Mouse (Mus musculus) 416B (cell line): Measurements from ENCODE around the gene Sec14l1.

Source experiments
- DNase-seq: peaks from one replicate; pipeline ENCODE4 v3.0.0; 2011; ENCODE audit warnings: low read depth

The Sec14l1 gene

DNA sequence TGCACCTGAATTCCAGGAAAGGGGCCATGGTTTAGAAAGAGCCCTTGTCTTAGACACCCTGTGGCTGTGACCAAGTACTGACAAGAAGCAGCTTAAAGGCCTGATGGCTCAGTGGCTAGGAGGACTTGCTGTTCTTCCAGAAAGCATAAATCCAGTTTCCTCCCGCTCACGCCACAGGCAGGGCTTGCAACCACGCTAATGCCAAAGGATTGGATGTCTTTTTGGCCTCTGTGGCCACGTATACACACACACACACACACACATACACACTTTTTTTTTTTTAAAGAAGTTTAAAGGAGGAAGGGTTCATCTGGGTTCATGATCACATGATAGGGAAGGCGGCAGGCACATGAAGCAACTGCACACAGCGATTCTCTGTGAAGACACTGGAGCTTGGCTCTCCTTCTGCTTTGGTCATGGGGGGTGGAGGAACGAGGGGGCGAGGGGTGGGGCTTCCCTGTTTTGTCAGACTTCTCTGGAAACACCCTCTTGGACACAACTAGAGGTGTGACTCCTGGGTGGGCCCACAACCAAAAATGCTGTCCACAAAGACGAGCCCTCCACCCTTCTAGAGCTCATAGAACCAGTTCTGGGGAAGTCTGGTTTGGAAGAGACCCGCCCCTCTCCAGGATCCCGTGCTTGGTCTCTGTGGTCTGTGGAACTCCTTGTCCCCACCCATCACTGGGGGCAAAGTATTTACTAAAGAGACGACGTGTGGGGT, 26.5 kb upstream of the Sec14l1 start:
- DNase-seq: no peak

DNA sequence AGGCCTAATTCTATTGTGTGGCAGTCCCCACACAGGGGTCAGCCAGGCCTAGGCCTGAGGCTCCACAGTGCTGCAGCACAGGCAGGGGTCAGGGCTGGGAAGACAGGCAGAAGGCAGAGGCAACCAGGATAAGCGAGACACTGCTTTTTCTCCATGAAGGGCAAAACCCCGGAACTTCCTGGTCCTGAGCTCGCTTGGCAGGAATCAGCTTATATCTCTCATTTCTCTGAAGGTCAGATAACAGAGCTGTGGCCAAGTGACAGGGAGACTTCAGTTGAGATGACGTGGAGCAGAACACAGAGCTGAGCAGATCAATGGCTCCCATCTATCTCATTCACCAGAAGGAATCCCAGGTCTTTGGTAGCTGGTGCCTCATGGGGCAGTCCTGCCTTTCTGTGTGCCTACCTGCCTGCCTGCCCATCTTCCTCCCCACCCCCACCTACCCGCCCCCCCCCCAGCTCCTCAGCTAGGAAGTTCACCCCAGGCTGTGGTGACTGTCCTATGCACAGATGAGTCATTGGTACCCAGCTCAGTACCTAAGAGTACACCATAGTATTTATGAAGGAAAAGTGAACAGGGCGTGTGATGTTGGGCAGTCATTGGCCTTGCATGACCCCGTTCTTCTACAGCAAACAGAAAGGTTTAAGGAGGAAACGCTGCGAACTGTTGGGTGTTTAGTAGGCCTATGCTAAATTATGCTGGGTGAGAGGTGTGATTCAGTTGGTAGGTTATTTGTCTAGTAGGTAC, 25.1 kb upstream of the Sec14l1 start:
- DNase-seq: no peak

DNA sequence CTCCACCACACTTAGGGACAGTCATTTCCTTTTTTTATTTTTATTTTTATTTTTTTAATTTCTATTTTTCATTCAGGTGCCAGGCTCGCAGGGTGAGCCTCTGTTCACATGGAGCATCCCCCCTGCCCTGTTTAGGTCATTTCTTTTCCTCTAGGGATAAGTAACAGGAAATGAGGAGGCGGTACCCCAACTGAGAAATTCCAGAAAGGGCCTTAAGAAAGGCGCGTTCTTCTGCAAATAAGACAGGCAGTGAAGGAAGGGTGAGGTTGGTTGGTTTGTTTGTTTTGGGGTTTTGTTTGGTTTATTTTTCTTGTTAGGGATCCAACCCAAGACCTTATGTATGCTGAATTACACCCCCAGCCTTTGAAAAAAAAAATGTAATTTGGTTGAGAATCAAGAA, 23.6 kb upstream of the Sec14l1 start:
- DNase-seq: no peak

DNA sequence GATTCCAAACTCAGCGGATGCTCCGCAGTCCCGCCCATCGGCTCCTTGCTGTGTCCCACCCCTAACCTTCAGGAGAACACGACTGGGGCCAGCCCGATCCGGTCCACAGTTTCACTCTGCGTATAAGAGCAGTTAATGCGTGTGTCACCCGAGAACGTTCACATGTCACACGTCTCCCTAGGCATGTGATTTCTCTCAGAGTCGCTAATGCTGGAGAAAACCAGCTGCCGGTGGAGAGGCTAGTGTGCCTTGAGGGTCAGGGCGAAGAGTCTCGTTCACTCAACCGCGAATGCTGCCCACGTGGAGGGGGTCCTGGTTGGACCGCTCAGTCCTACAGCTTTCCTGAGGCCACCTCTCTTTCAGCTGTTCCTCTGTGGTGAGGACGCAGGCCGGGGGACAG, 23.1 kb upstream of the Sec14l1 start:
- DNase-seq: no peak

DNA sequence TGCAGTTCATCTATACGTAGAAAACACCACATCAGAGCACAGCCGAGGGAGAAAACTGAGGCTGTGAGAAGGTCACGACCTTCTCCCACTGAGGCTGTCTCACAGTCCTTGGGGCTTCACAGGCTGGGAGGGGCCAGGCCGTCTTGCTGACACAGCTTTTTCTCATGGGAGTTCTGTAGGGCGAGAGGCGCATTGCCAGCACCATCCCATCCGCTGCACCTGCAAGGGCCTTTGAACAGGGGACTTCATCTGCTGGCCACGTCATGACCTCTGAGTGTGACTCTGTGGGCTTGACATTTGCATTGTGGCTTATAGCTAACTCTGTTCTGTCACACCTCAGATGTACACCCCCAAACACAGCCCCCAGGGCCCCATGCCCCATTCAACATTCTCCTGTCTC, 22.3 kb upstream of the Sec14l1 start:
- DNase-seq: no peak

DNA sequence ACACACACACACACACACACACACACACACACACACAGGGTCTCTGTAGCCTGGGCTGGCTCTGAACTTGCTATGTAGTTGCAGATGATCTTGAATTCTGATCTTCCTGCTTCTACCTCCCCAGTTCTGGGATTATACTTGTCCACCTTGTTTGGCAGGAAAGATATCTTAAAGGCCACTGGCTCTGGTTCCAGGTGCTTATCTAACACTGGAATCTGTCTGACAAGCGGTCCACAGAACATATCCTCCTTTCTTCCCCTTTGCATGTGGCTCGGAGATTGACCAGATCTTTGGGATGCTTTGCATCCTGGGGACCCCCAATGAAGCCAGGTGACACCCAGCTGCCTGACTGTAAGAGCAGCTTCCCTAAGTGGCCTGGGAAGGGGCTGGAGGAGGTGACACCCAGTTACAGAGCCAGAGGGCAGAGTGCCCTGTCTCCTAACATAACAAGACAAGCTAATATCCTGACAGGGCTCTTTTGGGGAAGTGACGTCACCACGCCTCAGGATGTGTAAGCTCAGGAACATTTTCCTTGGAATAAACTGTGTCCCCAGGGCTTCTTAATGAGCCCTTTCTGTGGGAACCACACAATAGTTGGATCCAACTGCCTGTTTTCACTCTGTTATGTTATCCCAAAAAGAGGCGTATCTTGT, 20.9 kb upstream of the Sec14l1 start:
- DNase-seq: no peak

DNA sequence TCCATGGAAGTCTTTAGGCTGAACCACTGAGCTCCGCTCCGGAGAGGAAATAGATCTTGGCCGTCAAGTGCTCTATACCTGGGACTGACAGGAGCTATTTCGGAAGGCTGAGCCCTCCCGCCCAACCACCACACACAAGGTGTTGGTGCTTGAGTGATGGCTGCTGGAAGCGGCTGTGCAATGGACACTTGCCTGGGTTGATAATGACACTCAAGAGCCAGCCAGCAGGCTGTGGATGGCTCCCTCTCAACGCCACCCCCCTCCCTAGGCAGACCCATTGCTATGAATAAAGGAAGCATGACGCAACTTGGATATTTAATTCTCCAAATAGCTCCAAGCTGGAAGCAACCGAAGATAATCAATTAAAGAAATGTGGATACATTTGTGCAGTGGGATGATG, 20.3 kb upstream of the Sec14l1 start:
- no peak for DNase-seq

DNA sequence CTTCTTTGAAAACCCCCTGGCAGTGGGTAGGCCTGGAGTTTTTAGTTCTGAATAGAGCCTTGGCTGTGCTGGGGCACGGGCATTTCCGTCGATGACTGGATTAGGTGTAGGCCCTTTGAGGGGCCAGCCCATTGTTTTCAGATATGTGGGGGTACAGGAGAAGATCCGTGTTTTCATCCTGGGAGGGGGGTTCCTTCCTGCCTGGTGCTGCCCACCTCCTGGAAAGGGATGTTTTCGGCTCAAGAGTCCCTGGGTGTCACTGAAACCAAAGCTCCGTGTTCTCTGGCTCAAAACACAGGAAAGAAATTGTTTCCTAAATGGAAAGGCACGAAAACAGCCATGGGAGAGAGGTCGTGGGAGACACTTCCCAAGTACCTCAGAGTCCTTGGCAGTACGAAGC, 17.9 kb upstream of the Sec14l1 start:
- DNase-seq: no peak

DNA sequence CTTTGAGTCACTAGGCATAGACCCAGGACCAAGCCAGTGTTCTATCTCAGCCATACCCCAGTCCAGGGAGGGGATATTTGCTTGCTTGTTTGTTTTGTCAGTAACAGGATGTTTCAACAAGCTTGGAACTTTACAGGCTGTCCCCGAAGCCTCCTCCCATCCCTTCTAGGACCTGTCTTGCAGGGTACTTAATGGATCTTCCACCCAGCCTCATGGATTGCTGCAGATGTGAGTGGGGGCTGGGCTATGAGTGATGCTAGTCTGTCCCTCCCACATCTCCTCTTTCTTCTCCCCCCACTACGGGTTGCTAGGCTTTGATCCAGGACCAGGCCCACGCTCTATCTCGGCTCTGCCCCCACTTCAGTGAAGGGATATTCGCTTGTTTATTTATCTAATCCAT, 16.8 kb upstream of the Sec14l1 start:
- DNase-seq: no peak

DNA sequence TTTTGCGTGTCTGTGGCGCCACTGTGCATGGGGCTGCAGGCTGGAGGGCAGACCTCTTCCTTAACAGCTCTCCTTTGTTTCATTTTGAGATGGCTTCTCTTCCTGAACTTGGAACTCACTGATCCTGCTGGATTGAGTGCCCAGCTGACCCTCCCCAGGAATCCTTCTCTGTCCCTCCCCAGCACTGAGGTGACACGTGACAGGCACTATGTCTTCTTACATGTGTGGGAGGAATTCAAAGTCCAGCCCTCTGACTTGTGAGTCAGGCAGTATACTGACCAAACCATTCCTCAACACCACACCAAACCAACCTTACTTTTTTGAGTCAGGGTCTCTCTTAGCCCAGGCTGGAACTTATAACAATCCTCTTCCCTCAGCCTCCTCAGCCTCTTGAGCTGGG, 16.2 kb upstream of the Sec14l1 start:
- DNase-seq: no peak

DNA sequence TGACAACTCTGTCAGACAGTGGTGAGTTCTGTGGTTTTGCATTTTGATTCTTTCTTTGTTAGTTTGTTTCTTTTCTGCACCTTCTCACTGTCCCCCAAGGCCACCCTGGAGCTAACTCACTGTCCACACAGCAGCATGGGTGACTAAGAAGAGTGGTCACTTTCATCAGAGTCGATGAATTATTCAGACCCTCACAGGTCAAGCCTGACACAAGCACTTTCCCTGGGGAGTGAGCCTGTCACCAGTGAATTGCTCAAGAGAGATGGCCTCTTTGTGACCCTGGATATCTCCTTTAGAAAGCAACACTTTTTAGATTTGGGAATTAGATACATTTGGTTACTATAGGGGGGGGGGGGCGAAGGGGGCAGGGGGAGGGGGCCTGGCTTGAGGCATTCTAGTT, 15.6 kb upstream of the Sec14l1 start:
- no peak for DNase-seq

DNA sequence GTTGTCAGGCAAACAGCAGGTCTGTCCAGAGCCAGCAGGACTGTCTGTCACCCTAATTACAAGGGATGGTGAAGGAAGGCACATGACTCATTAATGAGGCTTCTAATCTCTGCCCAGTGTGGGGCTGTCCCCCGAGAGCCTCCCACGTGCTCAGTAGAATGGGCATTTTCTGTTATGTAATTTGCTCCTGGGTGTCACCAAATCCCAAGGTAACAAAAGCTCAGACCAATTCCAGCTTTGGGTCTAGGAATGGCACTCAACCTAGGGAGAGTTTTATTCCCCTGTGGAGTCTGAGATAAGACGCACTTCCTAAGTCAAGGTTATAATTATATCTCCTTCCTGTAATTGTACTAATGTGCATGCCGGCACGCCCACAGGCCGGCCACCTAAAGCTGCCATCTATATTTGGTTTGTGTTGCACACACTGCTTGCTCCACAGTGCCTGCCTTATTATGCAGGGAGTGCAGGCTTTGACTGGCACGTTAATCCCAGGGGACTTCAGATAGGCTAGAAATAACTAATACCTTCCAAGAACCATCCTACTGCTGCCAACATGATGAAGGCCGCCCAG, 13.5 kb upstream of the Sec14l1 start:
- no peak for DNase-seq

DNA sequence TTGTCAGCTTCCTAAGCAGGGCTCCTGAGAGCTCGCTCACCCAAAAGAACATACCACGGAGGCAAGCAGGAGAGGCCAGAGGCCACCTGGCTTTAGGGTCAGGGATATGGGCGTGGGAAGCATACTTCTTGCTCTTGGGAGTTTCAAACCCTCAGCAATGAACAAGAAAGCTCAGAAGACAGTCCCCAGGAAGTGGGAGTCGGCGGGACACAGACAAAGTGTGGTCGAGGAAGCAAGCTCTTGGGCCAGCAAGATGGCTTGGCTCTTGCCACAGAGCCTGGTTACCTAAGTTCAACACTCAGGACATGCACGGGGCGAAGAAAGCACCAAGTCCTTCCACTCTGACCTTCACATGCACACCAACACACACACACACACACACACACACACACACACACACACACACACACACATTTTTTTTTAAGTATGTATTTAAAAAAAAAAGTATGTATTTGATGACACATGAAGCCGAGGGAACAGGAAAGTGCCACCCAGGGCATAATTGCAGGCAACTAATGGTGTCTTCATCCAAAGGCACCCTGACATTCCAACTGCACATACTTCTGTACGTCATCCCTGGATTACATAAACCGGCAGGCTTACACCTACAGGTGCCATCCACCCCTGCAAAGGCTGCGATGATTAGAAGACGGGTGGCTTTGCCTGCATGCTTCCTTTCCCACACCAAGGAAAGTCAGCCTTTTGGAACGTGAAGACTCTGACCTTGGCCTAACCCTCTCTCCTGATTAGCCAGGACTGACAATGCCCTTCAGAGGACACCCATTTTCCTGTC, 12.8 kb upstream of the Sec14l1 start:
- no peak for DNase-seq

DNA sequence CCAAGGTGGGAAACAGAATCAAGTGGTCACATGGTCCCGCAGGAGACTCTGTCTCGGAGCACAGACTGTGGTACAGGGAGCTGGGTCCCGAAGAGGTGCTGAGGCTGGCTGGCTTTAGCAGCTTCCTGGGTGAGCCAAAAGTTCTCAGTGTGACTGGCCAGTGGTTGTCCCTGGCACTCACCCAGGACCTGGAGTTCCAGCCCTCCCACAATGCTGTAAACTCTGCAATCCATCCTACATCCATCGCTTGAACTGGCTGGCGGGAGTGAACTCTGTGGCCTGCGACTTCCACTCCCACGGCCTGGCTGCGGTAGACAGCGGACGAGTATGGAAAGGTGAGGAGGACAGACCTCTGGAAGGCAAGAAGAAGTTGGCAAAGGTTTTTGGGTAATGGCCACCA, 11.4 kb upstream of the Sec14l1 start:
- no peak for DNase-seq

DNA sequence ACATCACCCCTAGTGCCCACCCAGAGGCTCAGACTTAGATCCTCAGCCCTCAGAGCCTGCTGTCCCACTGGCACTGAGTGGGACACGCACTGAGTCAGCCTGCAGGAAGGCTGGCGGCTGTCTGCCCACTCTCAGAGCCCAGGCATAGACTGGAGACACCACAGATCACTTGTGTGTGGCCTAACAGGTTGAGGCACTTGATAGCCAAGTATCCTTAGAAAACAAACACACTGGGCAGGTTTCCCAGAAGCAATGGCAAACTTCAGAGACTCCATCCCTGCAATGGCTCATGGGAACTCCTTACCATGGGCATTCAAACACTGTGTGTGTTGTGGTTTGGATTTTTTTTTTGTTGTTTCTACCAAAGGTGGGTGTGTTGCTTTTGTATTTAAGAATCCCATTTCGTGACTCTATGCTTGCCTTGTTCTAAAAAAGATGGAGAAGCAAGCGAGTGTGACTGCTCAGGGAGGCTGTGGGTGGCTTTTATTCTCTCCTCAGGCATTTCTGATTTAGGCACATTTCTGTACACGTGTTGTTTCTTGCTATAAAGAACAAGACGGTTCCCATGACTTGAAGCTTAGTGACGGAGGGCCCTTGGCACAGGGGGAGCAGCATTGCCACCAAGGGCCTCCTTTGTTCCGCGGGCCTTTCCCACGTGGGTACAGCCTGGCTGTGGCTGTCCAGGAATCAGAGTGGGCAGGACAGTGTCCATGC, 10.8 kb upstream of the Sec14l1 start:
- DNase-seq: no peak

DNA sequence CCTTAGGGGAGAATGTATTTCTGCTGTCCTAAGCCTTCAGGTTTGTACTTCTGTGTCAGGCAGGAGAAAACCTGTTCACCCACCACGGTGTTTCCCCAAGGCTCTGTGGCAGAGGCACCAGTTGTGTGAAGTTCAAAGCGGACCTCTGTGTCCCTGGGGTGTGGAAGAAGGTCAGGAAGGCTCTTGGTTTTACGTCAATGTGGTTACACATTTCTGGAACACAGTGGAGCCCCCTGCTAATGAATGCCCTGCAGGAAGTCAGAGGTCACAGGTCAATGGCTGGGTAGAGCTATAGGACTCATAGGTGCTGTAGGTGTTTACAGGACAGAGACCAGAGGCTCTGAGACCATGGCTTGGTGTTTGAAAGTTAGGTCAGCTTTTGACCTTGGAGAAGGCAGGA, 9.7 kb upstream of the Sec14l1 start:
- DNase-seq: no peak

DNA sequence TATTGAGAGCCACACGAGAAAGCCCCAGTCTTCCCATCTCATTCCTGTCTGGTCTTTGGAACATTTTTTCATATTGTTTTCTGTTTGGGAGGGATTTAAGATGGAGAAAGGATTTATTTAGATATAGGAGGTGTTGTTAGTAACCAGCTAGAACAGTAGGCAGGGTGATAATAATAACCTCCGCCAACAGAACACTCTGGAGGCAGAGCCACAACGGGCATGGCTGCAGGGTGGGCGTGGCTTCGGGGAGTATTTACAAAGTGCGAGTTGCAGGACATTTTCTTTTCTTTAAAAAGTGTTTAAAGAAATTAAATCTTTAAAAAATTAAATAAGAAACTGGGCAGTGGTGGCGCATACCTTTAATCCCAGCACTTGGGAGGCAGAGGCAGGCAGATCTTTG, 9.1 kb upstream of the Sec14l1 start:
- DNase-seq: no peak

DNA sequence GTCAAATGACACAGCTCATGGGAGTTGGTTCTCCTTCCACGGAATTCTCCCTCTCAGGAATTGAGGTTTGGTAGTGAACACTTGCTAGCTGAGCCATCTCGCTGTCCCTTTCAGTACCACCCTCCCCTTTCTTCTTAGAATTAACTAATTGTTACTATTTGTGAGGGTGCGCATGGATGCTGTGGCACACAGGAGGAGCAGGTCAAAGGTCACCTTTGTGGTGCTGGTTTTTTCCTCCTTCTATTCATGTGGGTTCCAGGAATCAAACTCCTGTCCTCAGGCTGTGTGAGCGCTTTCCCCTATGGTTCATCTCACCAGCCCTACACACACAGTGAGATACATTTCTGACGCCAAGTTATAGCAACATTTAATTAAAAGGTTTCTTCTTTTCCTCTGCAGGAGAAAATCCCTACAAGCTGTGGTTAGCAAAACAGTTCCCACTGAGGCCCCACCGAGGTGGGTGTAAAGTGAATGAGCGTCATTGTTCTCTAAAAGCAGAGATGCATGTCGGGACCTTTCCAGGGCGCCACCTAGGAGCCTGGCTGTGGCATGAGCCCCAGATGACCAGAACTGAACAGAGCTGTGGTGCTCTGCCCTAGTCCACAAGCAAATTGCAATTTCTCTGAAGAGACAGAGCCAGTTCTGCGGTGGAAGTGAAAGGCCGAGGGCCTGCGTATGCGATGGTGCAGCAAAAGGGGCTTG, 8.2 kb upstream of the Sec14l1 start:
- DNase-seq: no peak

DNA sequence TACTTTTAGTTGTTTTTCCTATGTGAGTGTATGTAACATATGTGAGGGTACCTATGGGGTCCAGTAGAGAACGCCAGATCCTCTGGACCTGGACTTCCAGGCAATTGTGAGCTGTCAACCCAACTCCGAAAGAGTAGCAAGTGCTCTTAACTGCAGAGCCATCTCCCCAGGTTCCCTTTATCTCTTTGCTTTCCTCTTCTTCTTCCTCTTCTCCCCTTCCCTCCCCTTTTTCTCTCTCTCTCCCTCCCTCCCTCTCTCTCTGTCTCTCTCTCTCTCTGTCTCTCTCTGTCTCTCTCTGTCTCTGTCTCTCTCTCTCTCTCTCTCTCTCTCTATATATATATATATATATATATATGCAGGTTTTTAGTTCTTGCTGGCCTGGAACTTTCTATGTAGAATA, 7.1 kb upstream of the Sec14l1 start:
- DNase-seq: no peak

DNA sequence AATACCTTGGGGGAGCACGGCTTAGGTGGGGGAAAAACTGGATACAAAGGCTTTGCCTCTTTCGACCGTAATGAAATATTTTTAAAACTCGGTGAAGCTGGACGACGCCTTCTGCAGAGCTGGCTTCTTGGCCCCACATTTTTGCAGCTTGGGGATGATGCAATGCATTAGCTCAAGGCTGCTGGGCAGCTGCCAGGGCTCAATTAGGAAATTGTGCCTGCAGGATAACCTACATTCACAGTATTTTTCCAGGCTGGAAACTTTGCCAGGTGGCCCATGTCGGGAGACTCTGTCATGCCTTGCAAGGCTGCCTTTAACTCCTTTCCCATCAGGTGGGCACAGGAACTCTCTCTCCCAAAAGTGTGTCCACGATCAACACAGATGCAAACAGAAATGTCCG, 6.4 kb upstream of the Sec14l1 start:
- peak; percentile 44 for DNase-seq
